Mouse (Mus musculus) embryonic facial prominence, embryonic 10.5 days (tissue): ENCODE data around the gene Olfr1189. TPM values are rescaled to one million over a fixed set of nuclear protein-coding genes. Genes with fewer than 3 reads are reported as not detected.
"Not testable (repeated sequence)": the region's sequence is repeated elsewhere in the genome, so short reads cannot be mapped to it uniquely, and the experiment has no call there.

Source experiments
- DNase-seq: peaks from one replicate; pipeline ENCODE4 v3.0.0-alpha.2; 2017; ENCODE audit warnings: low spot score
- H3K27ac ChIP-seq: fragments of 300-500 bp; sonication (generic); replicated peaks from 2 replicates; pipeline ENCODE4 v1.5.1; 2016; ENCODE audit warnings: mild to moderate bottlenecking
- H3K27me3 ChIP-seq: fragments of 300-500 bp; sonication (generic); replicated peaks from 2 replicates; pipeline ENCODE4 v1.6.1; 2016; ENCODE audit warnings: low read depth, mild to moderate bottlenecking; ENCODE audit not compliant: poor library complexity, severe bottlenecking
- H3K36me3 ChIP-seq: fragments of 300-500 bp; sonication (generic); replicated peaks from 2 replicates; pipeline ENCODE4 v1.6.1; 2016; ENCODE audit warnings: mild to moderate bottlenecking, moderate library complexity
- H3K4me1 ChIP-seq: fragments of 300-500 bp; sonication (generic); 2 replicates; pipeline ENCODE4 v1.6.1; 2016
- H3K4me3 ChIP-seq: fragments of 300-500 bp; sonication (generic); 2 replicates; pipeline ENCODE4 v1.5.1; 2016; ENCODE audit warnings: mild to moderate bottlenecking, moderate library complexity
- H3K9me3 ChIP-seq: fragments of 300-500 bp; sonication (generic); 2 replicates; pipeline ENCODE4 v1.6.1; 2016; ENCODE audit warnings: mild to moderate bottlenecking
- WGBS: fragments of 180-500 bp; shearing (Covaris S2); methylation state at CpG from one replicate; pipeline ENCODE4 v1.1.7; 2016; 5-methylcytosine and 5-hydroxymethylcytosine counted together
- polyA plus RNA-seq: library from polyadenylated mRNA; unstranded; fragments of >200 nt; fragmentation: Nextera tagmentation; extraction: Ambion mirVana; gene quantifications from 2 replicates; pipeline ENCODE4 v1.2.1, GENCODE M21; 2016

The Olfr1189 gene
- not detected in 2 replicates for polyA plus RNA-seq

- no peaks in the 10 kb centered on the region for H3K27me3 ChIP-seq
- no peaks in the 10 kb centered on the region for H3K9me3 ChIP-seq
- H3K4me3 ChIP-seq, result no peak within 1 kb of the TSS
- no peaks in the 10 kb centered on the region for H3K36me3 ChIP-seq
- H3K27ac ChIP-seq, result no peak within 1 kb of the TSS
- H3K4me1 ChIP-seq, result no peaks in the 10 kb centered on the region
- DNase-seq, result no peak
These were observed at the start of gene Olfr1189 for GRCm38 (mm10) chr2:88586154-88586553. TSS of gene Olfr1189 (plus strand) at chr2:88586454.

- WGBS, result 88% methylated on average over 2 of the region's 2 CpGs
- no peak for DNase-seq
- no peak within 1 kb of the TSS for H3K27ac ChIP-seq
- no peaks in the 10 kb centered on the region for H3K4me1 ChIP-seq
- H3K9me3 ChIP-seq, result no peaks in the 10 kb centered on the region
- no peaks in the 10 kb centered on the region for H3K36me3 ChIP-seq
- no peaks in the 10 kb centered on the region for H3K27me3 ChIP-seq
- H3K4me3 ChIP-seq, result no peak within 1 kb of the TSS
These were observed 29.6 kb upstream of the Olfr1189 start, which contains the start of gene Olfr1188 for GRCm38 (mm10) chr2:88556635-88557034. TSS of gene Olfr1188 (plus strand) at chr2:88556935.

- H3K27me3 ChIP-seq, H3K27ac ChIP-seq, H3K36me3 ChIP-seq, DNase-seq, H3K9me3 ChIP-seq, H3K4me3 ChIP-seq, H3K4me1 ChIP-seq: not testable (repeated sequence)
- WGBS, result 95% methylated on average over 12 of the region's 12 CpGs
These were observed 13.6 kb upstream of the Olfr1189 start for GRCm38 (mm10) chr2:88572696-88573095.

- not testable (repeated sequence) for H3K27ac ChIP-seq, H3K4me1 ChIP-seq, H3K36me3 ChIP-seq, H3K9me3 ChIP-seq, DNase-seq, H3K4me3 ChIP-seq, H3K27me3 ChIP-seq
- WGBS, result 86% methylated on average over 1 of the region's 1 CpGs
These were observed 54.0 kb downstream of the Olfr1189 start, which contains the start of gene Olfr1191-ps1 for GRCm38 (mm10) chr2:88640242-88640641. TSS of gene Olfr1191-ps1 (plus strand) at chr2:88640542.

Other genes with a start within 250 kb of the Olfr1189 start
- gene Olfr1176, start 249.7 kb upstream of the Olfr1189 start, polyA plus RNA-seq, result not detected in 2 replicates
- not detected in 2 replicates for gene Olfr1177-ps, start 240.0 kb upstream of the Olfr1189 start, polyA plus RNA-seq
- not detected in 2 replicates for gene Olfr1178, start 199.4 kb upstream of the Olfr1189 start, polyA plus RNA-seq
- gene Olfr1179, start 180.0 kb upstream of the Olfr1189 start, polyA plus RNA-seq, result not detected in 2 replicates
- gene Olfr1180, start 167.3 kb upstream of the Olfr1189 start, polyA plus RNA-seq, result not detected in 2 replicates
- gene Olfr1181, start 160.3 kb upstream of the Olfr1189 start, polyA plus RNA-seq, result not detected in 2 replicates
- gene Gm13757, start 137.3 kb upstream of the Olfr1189 start, polyA plus RNA-seq, result not detected in 2 replicates
- gene Olfr1183, start 131.6 kb upstream of the Olfr1189 start, polyA plus RNA-seq, result not detected in 2 replicates
- not detected in 2 replicates for gene Olfr1184, start 102.9 kb upstream of the Olfr1189 start, polyA plus RNA-seq
- not detected in 2 replicates for gene Olfr1185-ps1, start 93.1 kb upstream of the Olfr1189 start, polyA plus RNA-seq
- gene Olfr1186, start 67.9 kb upstream of the Olfr1189 start, polyA plus RNA-seq, result not detected in 2 replicates
- not detected in 2 replicates for gene Olfr1188, start 29.5 kb upstream of the Olfr1189 start, polyA plus RNA-seq
- not detected in 2 replicates for gene Olfr1191-ps1, start 54.1 kb downstream of the Olfr1189 start, polyA plus RNA-seq
- gene Olfr1192-ps1, start 62.1 kb downstream of the Olfr1189 start, polyA plus RNA-seq, result not detected in 2 replicates
- gene Olfr1193, start 89.2 kb downstream of the Olfr1189 start, polyA plus RNA-seq, result not detected in 2 replicates
- gene Olfr1195, start 102.7 kb downstream of the Olfr1189 start, polyA plus RNA-seq, result not detected in 2 replicates
- not detected in 2 replicates for gene Olfr1196, start 118.1 kb downstream of the Olfr1189 start, polyA plus RNA-seq
- not detected in 2 replicates for gene Olfr1197, start 145.9 kb downstream of the Olfr1189 start, polyA plus RNA-seq
- gene Olfr1198, start 164.9 kb downstream of the Olfr1189 start, polyA plus RNA-seq, result not detected in 2 replicates
- not detected in 2 replicates for gene Olfr1199, start 174.0 kb downstream of the Olfr1189 start, polyA plus RNA-seq
- not detected in 2 replicates for gene Olfr1200, start 184.0 kb downstream of the Olfr1189 start, polyA plus RNA-seq
- not detected in 2 replicates for gene Olfr1201, start 206.6 kb downstream of the Olfr1189 start, polyA plus RNA-seq
- 0.04 TPM in 1 of 2 replicates, not detected in the other for gene Olfr1202, start 228.0 kb downstream of the Olfr1189 start, polyA plus RNA-seq
- gene Olfr1205, start 243.3 kb downstream of the Olfr1189 start, polyA plus RNA-seq, result not detected in 2 replicates